Mouse (Mus musculus): ENCODE data around the gene Gm340.

GRCm38 (mm10) chr19:41618771-41619385 is 36.7 kb downstream of the Gm340 start:
- TF ChIP-seq CTCF (IDR thresholded peaks at IDR 0.05; ENCODE audit: borderline replicate concordance, extremely low read depth, insufficient read depth, insufficient read length), result no peak
- no peak for TF ChIP-seq POLR2A (IDR thresholded peaks at IDR 0.05; ENCODE audit: borderline replicate concordance, extremely low read depth, insufficient read depth, insufficient read length, poor library complexity, severe bottlenecking)

Data from brain, embryonic 14.5 days (tissue).